Mouse (Mus musculus): Measurements from ENCODE around the gene Cdyl2. TPM values are rescaled to one million over a fixed set of nuclear protein-coding genes. Genes with fewer than 3 reads are reported as not detected.

Gene Cdyl2
- polyA plus RNA-seq, 1 experiment from 2014 or later = 10.2 TPM

DNA sequence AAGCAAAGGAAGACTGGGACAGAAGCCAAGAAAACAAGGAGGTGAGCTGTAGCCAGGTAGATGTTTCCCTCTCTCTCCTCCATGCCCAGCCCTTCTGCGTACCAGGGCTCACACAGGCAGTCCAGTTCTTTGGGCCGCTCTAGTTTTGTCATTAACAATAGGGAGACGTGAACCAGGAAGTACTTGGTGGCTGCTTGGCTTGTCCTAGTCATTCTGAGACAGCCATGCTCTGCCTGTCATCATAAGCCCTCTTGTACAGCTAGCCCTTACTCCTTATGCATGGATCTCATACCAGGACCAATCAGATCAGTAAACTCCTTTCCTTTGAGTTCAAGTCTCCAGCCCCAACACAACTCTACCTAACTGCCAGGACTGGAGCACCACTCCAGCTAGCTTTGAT, 180.0 kb downstream of the Cdyl2 start:
- H3K4me1 ChIP-seq (ENCODE audit: control insufficient read depth, insufficient read depth, low read length) = no peaks in the 10 kb centered on the region
- no peaks in the 10 kb centered on the region for H3K36me3 ChIP-seq (ENCODE audit: control insufficient read depth, insufficient read depth, low read length)
- 78% methylated on average over 3 of the region's 3 CpGs for WGBS
- no peaks in the 10 kb centered on the region for H3K9me3 ChIP-seq (ENCODE audit: control insufficient read depth, low read length)
- H3K27me3 ChIP-seq (ENCODE audit: control insufficient read depth, insufficient read depth, low read length) = no peaks in the 10 kb centered on the region
- H3K4me2 ChIP-seq (ENCODE audit: low read depth) = no peak overlapping the region
- H3K27ac ChIP-seq (ENCODE audit: low read depth, low read length) = no peak overlapping the region
- H3K4me3 ChIP-seq (ENCODE audit: low read depth, low read length) = no peak overlapping the region
- no peak for DNase-seq (ENCODE audit: low spot score)
- no peak for ATAC-seq (ENCODE audit: insufficient read depth, low FRiP score, low TSS enrichment)
- H3K9ac ChIP-seq (ENCODE audit: low read length) = no peak overlapping the region

DNA sequence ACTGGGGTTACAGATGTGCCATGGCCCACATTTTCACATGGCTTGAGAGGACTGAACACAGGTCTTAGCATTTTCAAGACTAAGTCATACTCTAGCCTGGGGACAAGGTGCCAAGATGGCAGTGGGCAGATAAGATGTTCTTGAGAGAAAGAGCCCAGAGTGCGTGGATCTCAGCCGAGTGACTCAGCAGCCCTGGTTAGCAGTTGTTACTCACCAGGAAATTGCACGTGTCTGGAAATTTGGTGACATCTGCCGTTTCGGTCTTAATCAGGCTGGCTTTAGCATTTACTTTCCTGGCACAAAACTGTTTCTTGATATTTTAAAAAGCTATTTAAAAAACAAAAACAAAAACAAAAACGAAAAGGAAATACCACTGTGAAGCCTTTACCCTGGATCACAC, 180.5 kb downstream of the Cdyl2 start:
- no peak for DNase-seq (ENCODE audit: low spot score)
- 88% methylated on average over 6 of the region's 6 CpGs for WGBS
- ATAC-seq (ENCODE audit: insufficient read depth, low FRiP score, low TSS enrichment) = no peak
- Histone ChIP-seq H3K27ac (ENCODE audit: low read depth, low read length) (no peak overlapping the region), H3K4me3 (ENCODE audit: low read depth, low read length) (no peak overlapping the region), H3K4me2 (ENCODE audit: low read depth) (no peak overlapping the region), H3K27me3 (ENCODE audit: control insufficient read depth, insufficient read depth, low read length) (no peaks in the 10 kb centered on the region), H3K4me1 (ENCODE audit: control insufficient read depth, insufficient read depth, low read length) (no peaks in the 10 kb centered on the region), H3K9me3 (ENCODE audit: control insufficient read depth, low read length) (no peaks in the 10 kb centered on the region), H3K36me3 (ENCODE audit: control insufficient read depth, insufficient read depth, low read length) (no peaks in the 10 kb centered on the region), H3K9ac (ENCODE audit: low read length) (no peak overlapping the region)

DNA sequence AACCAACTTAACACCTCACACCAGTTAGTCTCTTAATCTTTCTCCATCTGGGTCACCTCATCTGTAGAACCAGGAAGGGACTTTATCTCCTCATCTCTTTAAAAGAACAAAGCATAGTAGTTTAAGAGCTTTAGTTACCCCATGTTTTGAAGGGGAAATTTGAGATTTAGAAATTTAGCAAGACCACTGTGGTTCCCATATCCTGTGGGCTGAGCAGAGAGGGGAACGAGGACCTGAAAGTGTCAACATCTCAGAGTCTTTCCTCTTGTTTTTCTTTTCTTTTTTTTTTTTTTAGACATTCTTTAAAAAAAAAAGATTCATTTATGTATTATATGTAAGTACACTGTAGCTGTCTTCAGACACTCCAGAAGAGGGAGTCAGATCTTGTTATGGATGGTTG, 189.4 kb downstream of the Cdyl2 start:
- 77% methylated on average over 1 of the region's 1 CpGs for WGBS

DNA sequence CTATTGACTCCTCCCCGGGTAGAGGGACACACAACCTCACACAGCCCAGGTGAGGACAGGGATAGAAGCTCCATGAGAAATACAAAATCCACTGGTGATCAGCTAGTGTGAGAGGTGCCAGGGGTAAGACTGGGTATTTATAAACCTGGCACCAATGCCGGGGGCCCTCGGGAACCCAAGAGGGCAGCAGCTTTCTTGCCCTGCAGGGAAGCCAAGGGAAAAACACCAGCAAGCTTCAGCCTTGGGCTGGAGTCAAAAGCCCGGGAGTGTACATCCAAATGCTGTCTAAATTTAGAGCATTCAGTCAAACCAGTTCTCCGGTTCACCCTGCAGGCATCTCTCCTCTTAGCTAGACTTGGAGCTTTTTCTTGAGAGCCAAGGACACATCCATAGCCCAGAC, 189.9 kb downstream of the Cdyl2 start:
- 88% methylated on average over 5 of the region's 5 CpGs for WGBS
- Histone ChIP-seq H3K27me3 (ENCODE audit: control insufficient read depth, insufficient read depth, low read length) (no peaks in the 10 kb centered on the region), H3K4me3 (ENCODE audit: low read depth, low read length) (no peak overlapping the region), H3K9ac (ENCODE audit: low read length) (no peak overlapping the region), H3K4me2 (ENCODE audit: low read depth) (no peak overlapping the region), H3K36me3 (ENCODE audit: control insufficient read depth, insufficient read depth, low read length) (no peaks in the 10 kb centered on the region), H3K4me1 (ENCODE audit: control insufficient read depth, insufficient read depth, low read length) (no peaks in the 10 kb centered on the region), H3K27ac (ENCODE audit: low read depth, low read length) (no peak overlapping the region), H3K9me3 (ENCODE audit: control insufficient read depth, low read length) (no peaks in the 10 kb centered on the region)
- DNase-seq (ENCODE audit: low spot score) (no peak), ATAC-seq (ENCODE audit: insufficient read depth, low FRiP score, low TSS enrichment) (no peak)

More for the DNA sequence above, 189.4 kb downstream of the Cdyl2 start:
- no peak overlapping the region for H3K9ac ChIP-seq (ENCODE audit: low read length)
- H3K4me2 ChIP-seq (ENCODE audit: low read depth) = no peak overlapping the region
- no peak overlapping the region for H3K27ac ChIP-seq (ENCODE audit: low read depth, low read length)
- H3K4me1 ChIP-seq (ENCODE audit: control insufficient read depth, insufficient read depth, low read length) = no peaks in the 10 kb centered on the region
- H3K4me3 ChIP-seq (ENCODE audit: low read depth, low read length) = no peak overlapping the region
- ATAC-seq (ENCODE audit: insufficient read depth, low FRiP score, low TSS enrichment) (no peak), DNase-seq (ENCODE audit: low spot score) (no peak)
- no peaks in the 10 kb centered on the region for H3K36me3 ChIP-seq (ENCODE audit: control insufficient read depth, insufficient read depth, low read length)
- H3K27me3 ChIP-seq (ENCODE audit: control insufficient read depth, insufficient read depth, low read length) = no peaks in the 10 kb centered on the region
- H3K9me3 ChIP-seq (ENCODE audit: control insufficient read depth, low read length) = no peaks in the 10 kb centered on the region

DNA sequence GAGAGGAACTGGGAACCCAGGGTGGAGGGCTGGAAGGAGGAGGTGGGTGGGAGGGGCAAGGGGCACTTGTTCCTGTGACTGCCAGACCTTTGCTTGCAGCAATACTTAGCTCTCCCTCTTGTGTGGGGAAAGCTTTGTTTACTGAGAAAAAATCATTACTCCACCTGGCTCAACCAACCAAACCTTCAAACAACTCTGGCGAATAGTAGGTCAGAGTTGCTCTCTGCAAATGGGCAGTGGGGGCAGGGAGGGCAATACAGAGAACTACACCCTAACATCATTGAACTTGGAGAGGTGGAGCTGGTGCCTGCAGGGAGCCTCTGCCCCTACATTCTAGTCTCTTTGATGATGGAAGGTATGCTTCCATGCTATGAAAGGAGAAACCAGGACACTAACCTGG, 192.7 kb downstream of the Cdyl2 start:
- no peaks in the 10 kb centered on the region for H3K36me3 ChIP-seq (ENCODE audit: control insufficient read depth, insufficient read depth, low read length)
- DNase-seq (ENCODE audit: low spot score) (no peak), ATAC-seq (ENCODE audit: insufficient read depth, low FRiP score, low TSS enrichment) (no peak)
- no peak overlapping the region for H3K27ac ChIP-seq (ENCODE audit: low read depth, low read length)
- no peak overlapping the region for H3K4me3 ChIP-seq (ENCODE audit: low read depth, low read length)
- H3K4me1 ChIP-seq (ENCODE audit: control insufficient read depth, insufficient read depth, low read length) = no peaks in the 10 kb centered on the region
- no peak overlapping the region for H3K4me2 ChIP-seq (ENCODE audit: low read depth)
- no peaks in the 10 kb centered on the region for H3K27me3 ChIP-seq (ENCODE audit: control insufficient read depth, insufficient read depth, low read length)
- no peaks in the 10 kb centered on the region for H3K9me3 ChIP-seq (ENCODE audit: control insufficient read depth, low read length)
- 95% methylated on average over 1 of the region's 1 CpGs for WGBS
- no peak overlapping the region for H3K9ac ChIP-seq (ENCODE audit: low read length)

DNA sequence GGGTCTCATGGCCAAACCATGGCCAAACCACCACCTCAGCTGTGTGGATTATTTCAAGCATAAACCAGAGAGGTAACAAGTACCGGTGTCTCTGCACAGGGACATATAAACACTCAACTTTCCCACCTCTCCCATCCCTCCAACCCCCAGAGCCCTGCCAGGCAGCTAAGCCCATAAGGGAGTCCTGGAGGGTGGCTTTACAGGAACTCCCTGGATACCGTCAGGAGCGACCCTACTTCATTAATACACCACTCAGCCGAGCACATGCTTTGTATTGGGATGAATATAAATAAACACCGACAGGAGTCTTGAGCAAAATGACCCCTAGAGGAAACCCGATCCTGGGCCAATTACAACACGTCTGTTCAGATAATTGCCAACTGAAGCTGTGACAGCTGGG, 194.0 kb downstream of the Cdyl2 start:
- no peak for DNase-seq (ENCODE audit: low spot score)
- WGBS = 42% methylated on average over 7 of the region's 7 CpGs
- no peak for ATAC-seq (ENCODE audit: insufficient read depth, low FRiP score, low TSS enrichment)
- Histone ChIP-seq H3K36me3 (ENCODE audit: control insufficient read depth, insufficient read depth, low read length) (no peaks in the 10 kb centered on the region), H3K9me3 (ENCODE audit: control insufficient read depth, low read length) (no peaks in the 10 kb centered on the region), H3K27me3 (ENCODE audit: control insufficient read depth, insufficient read depth, low read length) (no peaks in the 10 kb centered on the region), H3K4me2 (ENCODE audit: low read depth) (no peak overlapping the region), H3K4me1 (ENCODE audit: control insufficient read depth, insufficient read depth, low read length) (no peaks in the 10 kb centered on the region), H3K4me3 (ENCODE audit: low read depth, low read length) (no peak overlapping the region), H3K9ac (ENCODE audit: low read length) (no peak overlapping the region), H3K27ac (ENCODE audit: low read depth, low read length) (no peak overlapping the region)

DNA sequence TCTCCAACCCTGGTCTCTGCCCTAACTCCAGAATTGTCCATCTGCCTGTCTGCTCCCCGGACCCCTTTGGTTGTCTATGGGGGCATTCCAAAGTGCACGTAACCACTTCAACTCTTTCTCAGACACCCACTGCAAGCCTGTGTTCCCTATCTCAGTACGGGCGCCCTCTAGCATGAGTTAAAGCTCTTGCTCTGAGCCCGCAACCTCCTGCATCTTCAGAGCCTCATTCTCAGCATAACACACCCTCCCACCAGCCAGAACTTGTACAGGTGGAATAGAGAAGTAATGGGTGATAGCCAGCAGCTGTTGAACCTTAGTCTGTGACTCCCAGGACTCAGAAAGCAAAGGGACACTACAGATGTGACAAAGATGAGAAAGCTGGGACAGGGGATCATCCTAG, 196.0 kb downstream of the Cdyl2 start:
- Histone ChIP-seq H3K9me3 (ENCODE audit: control insufficient read depth, low read length) (no peaks in the 10 kb centered on the region), H3K27ac (ENCODE audit: low read depth, low read length) (no peak overlapping the region), H3K4me2 (ENCODE audit: low read depth) (no peak overlapping the region), H3K4me1 (ENCODE audit: control insufficient read depth, insufficient read depth, low read length) (no peaks in the 10 kb centered on the region), H3K36me3 (ENCODE audit: control insufficient read depth, insufficient read depth, low read length) (no peaks in the 10 kb centered on the region), H3K4me3 (ENCODE audit: low read depth, low read length) (no peak overlapping the region), H3K9ac (ENCODE audit: low read length) (no peak overlapping the region), H3K27me3 (ENCODE audit: control insufficient read depth, insufficient read depth, low read length) (no peaks in the 10 kb centered on the region)
- ATAC-seq (ENCODE audit: insufficient read depth, low FRiP score, low TSS enrichment) = no peak
- no peak for DNase-seq (ENCODE audit: low spot score)
- WGBS = 73% methylated on average over 5 of the region's 5 CpGs

DNA sequence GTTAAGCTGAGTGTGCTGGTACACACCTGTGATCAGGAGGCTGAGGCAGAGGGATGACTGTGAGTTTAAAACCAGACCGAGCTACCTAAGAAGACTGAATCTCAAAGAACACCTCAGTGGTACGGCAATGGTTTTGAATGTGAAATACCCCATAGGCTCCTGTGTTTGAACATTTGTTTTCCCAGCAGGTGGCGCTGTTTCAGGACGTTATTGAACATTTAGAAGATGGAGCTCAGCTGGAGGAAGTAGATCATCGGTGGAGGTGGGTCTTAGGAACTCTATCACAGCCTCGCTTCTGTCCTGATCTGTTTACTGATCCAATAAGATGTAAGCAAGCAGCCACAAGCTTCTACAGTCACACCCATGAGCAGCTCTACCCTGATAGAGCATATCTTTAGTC, 199.7 kb downstream of the Cdyl2 start:
- DNase-seq (ENCODE audit: low spot score) (no peak), ATAC-seq (ENCODE audit: insufficient read depth, low FRiP score, low TSS enrichment) (no peak)
- 77% methylated on average over 6 of the region's 6 CpGs for WGBS
- Histone ChIP-seq H3K9me3 (ENCODE audit: control insufficient read depth, low read length) (no peaks in the 10 kb centered on the region), H3K36me3 (ENCODE audit: control insufficient read depth, insufficient read depth, low read length) (no peaks in the 10 kb centered on the region), H3K27ac (ENCODE audit: low read depth, low read length) (no peak overlapping the region), H3K4me3 (ENCODE audit: low read depth, low read length) (no peak overlapping the region), H3K9ac (ENCODE audit: low read length) (no peak overlapping the region), H3K27me3 (ENCODE audit: control insufficient read depth, insufficient read depth, low read length) (no peaks in the 10 kb centered on the region), H3K4me1 (ENCODE audit: control insufficient read depth, insufficient read depth, low read length) (no peaks in the 10 kb centered on the region), H3K4me2 (ENCODE audit: low read depth) (no peak overlapping the region)

DNA sequence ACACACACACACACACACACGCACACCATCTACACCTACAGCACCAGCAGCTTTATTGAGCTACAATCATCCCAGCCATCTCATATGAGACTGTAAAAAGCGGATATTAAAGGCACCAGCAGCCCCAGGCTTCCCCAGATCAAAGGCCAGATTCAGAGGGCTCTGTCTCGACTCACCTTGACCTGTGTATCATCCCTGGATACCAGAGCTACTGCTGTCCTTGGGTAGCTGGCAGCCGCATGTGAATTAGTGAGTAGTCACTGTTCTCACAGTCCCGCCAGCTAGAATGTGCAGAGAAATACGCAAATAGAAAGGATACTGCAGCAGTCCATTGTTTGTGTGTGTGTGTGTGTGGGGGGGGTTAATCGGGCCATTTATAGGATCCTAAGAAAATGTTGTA, 204.1 kb downstream of the Cdyl2 start:
- DNase-seq (ENCODE audit: low spot score) = no peak
- Histone ChIP-seq H3K27me3 (ENCODE audit: control insufficient read depth, insufficient read depth, low read length) (no peaks in the 10 kb centered on the region), H3K4me3 (ENCODE audit: low read depth, low read length) (no peak overlapping the region), H3K36me3 (ENCODE audit: control insufficient read depth, insufficient read depth, low read length) (no peaks in the 10 kb centered on the region), H3K4me2 (ENCODE audit: low read depth) (no peak overlapping the region), H3K4me1 (ENCODE audit: control insufficient read depth, insufficient read depth, low read length) (no peaks in the 10 kb centered on the region), H3K27ac (ENCODE audit: low read depth, low read length) (no peak overlapping the region), H3K9ac (ENCODE audit: low read length) (no peak overlapping the region), H3K9me3 (ENCODE audit: control insufficient read depth, low read length) (no peaks in the 10 kb centered on the region)
- WGBS = 75% methylated on average over 7 of the region's 7 CpGs
- ATAC-seq (ENCODE audit: insufficient read depth, low FRiP score, low TSS enrichment) = no peak

Data from neural tube, embryonic 11.5 days (tissue).